Mouse (Mus musculus): ENCODE results near the gene Rpgrip1.

DNA sequence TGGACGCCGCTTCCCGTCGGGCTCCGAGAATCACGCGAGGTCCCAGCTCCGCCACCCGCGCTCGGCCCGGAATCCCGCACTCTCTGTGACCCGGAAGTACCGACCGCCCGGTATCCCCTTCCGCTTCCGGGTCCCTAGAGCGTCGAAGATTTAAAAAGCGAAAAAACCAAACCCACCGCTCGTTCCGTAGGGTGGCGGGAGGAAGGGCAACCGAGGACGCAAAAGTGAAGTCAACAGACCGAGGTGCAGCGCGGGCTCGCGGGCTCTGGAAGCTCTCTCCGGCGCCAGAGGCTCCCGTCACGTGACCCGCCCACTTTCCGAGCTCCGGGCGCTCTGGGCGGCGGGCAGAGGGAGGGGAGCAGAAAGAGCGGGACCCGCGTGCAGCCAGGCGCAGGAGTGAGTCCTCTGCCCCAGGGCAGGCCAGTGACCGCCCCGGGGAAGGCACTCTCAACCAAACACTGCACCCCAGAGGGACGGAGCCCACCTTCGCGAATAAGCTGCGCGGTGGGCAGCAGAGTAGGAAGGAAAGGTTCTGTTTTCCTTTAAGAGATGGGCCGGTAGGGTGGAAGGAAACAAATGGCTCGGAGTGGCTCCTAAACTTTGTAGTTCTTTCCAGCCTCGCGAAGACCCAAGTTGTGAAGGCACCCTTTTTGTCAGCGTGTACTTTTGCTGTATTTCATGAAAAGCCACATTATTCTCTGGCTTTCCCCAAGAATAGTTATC, 86.8 kb downstream of the Rpgrip1 start, which contains the start of gene Supt16:
- TF ChIP-seq GATA1 (IDR thresholded peaks at IDR 0.05; ENCODE audit: low read depth, low read length) (no peak), POLR2A (IDR thresholded peaks at IDR 0.05; ENCODE audit: control insufficient read depth in 1 of 2, insufficient read depth in 1 of 2, low read depth in 1 of 2, low read length in 2 of 2, poor library complexity in 1 of 2) (peak in 1 of 2 experiments; percentile 79), JUND (IDR thresholded peaks at IDR 0.05; ENCODE audit: low read depth, low read length) (no peak), TCF12 (IDR thresholded peaks at IDR 0.05; ENCODE audit: low read depth, low read length) (peak; percentile 52; the same call in 1 of the 2 replicates), SIN3A (IDR thresholded peaks at IDR 0.05; ENCODE audit: low read length) (peak; percentile 84), ZKSCAN1 (IDR thresholded peaks at IDR 0.05; ENCODE audit: low read depth, low read length) (peak; percentile 54; the same call in 1 of the 2 replicates), NRF1 (IDR thresholded peaks at IDR 0.05; ENCODE audit: insufficient read depth, low read depth, low read length, poor library complexity, severe bottlenecking) (0 out of 2 replicates have a peak, but pooled peaks have one; percentile 11), ZNF384 (IDR thresholded peaks at IDR 0.05; ENCODE audit: low read depth, low read length) (no peak), MEF2A (IDR thresholded peaks at IDR 0.05; ENCODE audit: extremely low read depth, insufficient replicate concordance, low read depth, low read length, poor library complexity, severe bottlenecking) (no peak), USF1 (IDR thresholded peaks at IDR 0.05; ENCODE audit: low read depth, low read length) (peak; percentile 99), CTCF (IDR thresholded peaks at IDR 0.05 in 2 of 3, conservative IDR thresholded peaks at IDR 0.05 in 1 of 3; ENCODE audit: control insufficient read depth in 1 of 3, insufficient read depth in 1 of 3, low read depth in 2 of 3, low read length in 3 of 3, poor library complexity in 1 of 3, severe bottlenecking in 1 of 3) (no peak), GABPA (IDR thresholded peaks at IDR 0.05; ENCODE audit: low read depth, low read length) (no peak), MAX (IDR thresholded peaks at IDR 0.05; ENCODE audit: low read length) (peak; percentile 89)
